Mouse (Mus musculus): ENCODE data around the gene Rnf43. TPM values are rescaled to one million over a fixed set of nuclear protein-coding genes. Genes with fewer than 3 reads are reported as not detected.

Rnf43 gene
- total RNA-seq, 2 experiments from 2014 or later: 0.40 TPM; not detected in 1

GRCm38 (mm10) chr11:87760301-87761081, 98.0 kb downstream of the Rnf43 start, which contains the start of gene Tspoap1:
Tspoap1 (plus strand) TSS chr11:87760541.
- no peak for DNase-seq

- no peak for DNase-seq
Measured at GRCm38 (mm10) chr11:87761181-87761721, 98.7 kb downstream of the Rnf43 start.

- no peak for DNase-seq
Measured at GRCm38 (mm10) chr11:87761806-87762701, 99.5 kb downstream of the Rnf43 start.

DNA sequence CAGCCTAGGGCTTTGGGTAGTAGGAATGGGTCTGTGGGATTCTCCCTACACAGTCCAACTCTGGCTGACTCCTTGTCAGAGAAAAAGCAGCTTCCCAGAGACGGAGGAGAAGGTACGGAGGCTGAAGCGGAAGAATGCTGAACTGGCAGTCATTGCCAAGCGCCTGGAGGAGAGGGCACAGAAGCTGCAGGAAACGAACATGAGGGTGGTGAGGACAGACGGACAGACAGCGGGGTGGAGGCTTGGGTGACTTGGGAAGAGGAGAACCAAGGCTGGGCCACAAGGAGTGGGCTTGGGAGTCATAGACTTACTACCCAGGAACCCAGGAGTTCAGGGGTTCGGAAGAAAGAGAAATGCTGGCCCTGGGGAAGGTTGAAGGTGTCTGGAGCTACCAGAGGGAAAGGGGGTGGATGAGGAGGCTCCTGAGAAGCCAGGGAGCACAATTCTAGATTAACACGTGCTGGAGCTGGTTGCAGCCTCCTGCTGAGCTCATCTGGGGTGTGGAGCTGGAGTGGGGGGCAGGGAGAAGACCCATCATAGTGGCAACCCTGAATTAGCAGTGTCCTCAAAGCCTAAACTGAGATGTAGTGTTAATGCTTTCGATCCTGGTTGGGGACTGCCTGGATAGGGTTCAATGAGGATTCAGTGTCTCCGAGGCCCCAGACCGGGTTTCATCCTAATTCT, 100.3 kb downstream of the Rnf43 start:
- DNase-seq: no peak

DNA sequence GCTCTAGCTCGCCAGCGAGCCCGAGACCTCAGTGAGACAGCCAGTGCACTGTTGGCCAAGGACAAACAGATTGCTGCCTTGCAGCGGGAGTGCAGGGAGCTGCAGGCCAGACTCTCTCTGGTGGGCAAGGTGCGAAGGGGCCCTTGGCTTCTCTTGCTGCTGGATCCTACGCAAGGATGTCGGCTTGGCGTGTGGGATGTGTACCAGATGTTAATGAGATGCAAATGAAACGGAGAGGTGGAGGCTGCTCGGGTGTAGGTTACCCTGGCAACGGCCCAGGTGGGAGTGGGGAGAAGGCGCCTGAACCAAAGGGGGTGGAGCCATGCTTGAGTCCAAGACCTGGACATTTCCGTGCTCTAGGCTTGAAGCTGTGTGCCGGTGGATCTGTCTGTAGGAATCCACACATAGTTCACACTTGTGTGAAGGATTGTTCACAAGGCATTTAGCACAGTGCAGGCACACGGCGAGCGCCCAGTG, 101.0 kb downstream of the Rnf43 start:
- no peak for DNase-seq

- DNase-seq: no peak
Measured at GRCm38 (mm10) chr11:87763988-87764876, 101.7 kb downstream of the Rnf43 start.

GRCm38 (mm10) chr11:87768745-87769144, 106.2 kb downstream of the Rnf43 start:
- no peak for DNase-seq

- DNase-seq: no peak
Measured at GRCm38 (mm10) chr11:87770989-87771388, 108.5 kb downstream of the Rnf43 start.

GRCm38 (mm10) chr11:87772354-87772753, 109.8 kb downstream of the Rnf43 start:
- DNase-seq: no peak

- DNase-seq: no peak
Measured at GRCm38 (mm10) chr11:87778100-87778765, 115.7 kb downstream of the Rnf43 start.

- no peak for DNase-seq
Measured at GRCm38 (mm10) chr11:87778915-87779314, 116.4 kb downstream of the Rnf43 start.

DNA sequence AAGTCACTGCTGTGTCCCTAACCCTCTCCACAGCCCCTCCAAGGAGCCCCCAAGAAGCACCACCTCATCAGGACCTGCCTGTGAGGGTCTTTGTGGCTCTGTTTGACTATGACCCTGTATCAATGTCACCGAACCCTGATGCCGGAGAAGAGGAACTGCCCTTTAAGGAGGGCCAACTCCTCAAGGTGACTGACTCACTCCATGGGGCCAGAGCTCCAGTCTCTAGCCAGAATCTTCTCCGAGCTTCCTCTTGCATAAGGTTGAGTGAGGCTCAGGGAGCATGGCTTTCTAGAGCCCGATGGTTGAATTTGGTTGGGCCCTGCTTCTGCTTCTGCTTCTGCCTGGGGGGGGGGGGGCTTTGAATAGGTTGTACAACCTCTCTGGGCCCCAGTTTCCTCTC, 116.9 kb downstream of the Rnf43 start:
- no peak for DNase-seq

- DNase-seq: no peak
Measured at GRCm38 (mm10) chr11:87780130-87780529, 117.6 kb downstream of the Rnf43 start.

Small RNA genes within 50 kb of the gene (microRNA-seq; reads per million reads assigned to microRNA genes)
- gene Mir142 (ENCODE audit: borderline replicate concordance in 2 of 2) (0 reads per million in 2 experiments), gene Mir142b (ENCODE audit: borderline replicate concordance in 2 of 2) (0 reads per million in 2 experiments)

Other genes with a start within 250 kb of the Rnf43 start
- gene Gm11492, start 96.1 kb upstream of the Rnf43 start, total RNA-seq (2021): not detected
- gene Sept4, start 93.8 kb upstream of the Rnf43 start, total RNA-seq (2021): 10 to 100 TPM; 10.9 to 14.7 TPM
- gene Mtmr4, start 70.6 kb upstream of the Rnf43 start, total RNA-seq (2021): 10 to 100 TPM in 1 of 2 experiments, 1 to 10 TPM in 1; 9.9 to 13.0 TPM
- gene Hsf5, start 45.6 kb upstream of the Rnf43 start, total RNA-seq (2021): not detected
- 10 to 100 TPM; 31.6 to 31.7 TPM for gene Supt4a, start 74.8 kb downstream of the Rnf43 start, total RNA-seq (2021)
- gene Tspoap1, start 97.8 kb downstream of the Rnf43 start, total RNA-seq (2021): under 1 TPM in 1 of 2 experiments, not detected in 1; 0.08 TPM
- not detected for gene Mpo, start 130.9 kb downstream of the Rnf43 start, total RNA-seq (2021)
- not detected for gene Lpo, start 165.6 kb downstream of the Rnf43 start, total RNA-seq (2021)
- 1 to 10 TPM; 1.2 to 1.5 TPM for gene Mks1, start 190.5 kb downstream of the Rnf43 start, total RNA-seq (2021)
- gene Epx, start 212.8 kb downstream of the Rnf43 start, total RNA-seq (2021): not detected
- not detected for gene Olfr462, start 229.5 kb downstream of the Rnf43 start, total RNA-seq (2021)
- not detected for gene Olfr463, start 234.7 kb downstream of the Rnf43 start, total RNA-seq (2021)